Mouse (Mus musculus) retina, postnatal 7 days (tissue): ENCODE measurements around the gene 4921517D22Rik.
"Not testable (repeated sequence)": the region's sequence is repeated elsewhere in the genome, so short reads cannot be mapped to it uniquely, and the experiment has no call there.

ENCODE experiments used
- DNase-seq: peaks from one replicate; pipeline ENCODE4 v3.0.0-alpha.2; 2012; ENCODE audit warnings: low read depth, low spot score

Gene 4921517D22Rik

DNA sequence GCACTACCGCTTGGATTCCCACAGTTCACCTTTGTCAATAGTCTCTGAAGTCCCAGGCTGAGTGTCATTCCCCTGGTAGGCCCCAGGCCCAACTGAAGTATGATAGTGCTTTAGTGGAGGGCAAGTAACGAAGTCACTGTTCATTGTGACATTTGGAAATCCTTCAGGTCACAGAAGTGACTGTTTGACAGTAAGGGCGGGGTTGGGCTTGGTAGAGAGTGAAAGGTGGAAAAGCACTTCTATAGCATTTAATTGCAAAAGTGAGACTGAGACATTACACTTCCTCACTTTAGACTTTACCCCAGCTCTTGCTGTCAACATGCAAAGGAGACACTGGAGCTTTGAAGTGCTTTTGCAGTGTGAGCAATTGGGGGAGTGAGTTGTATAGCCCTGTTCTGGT, at the start of gene 4921517D22Rik:
TSS of gene 4921517D22Rik (minus strand) at position 101 of the 400 bp plus-strand sequence.
- no peak for DNase-seq

DNA sequence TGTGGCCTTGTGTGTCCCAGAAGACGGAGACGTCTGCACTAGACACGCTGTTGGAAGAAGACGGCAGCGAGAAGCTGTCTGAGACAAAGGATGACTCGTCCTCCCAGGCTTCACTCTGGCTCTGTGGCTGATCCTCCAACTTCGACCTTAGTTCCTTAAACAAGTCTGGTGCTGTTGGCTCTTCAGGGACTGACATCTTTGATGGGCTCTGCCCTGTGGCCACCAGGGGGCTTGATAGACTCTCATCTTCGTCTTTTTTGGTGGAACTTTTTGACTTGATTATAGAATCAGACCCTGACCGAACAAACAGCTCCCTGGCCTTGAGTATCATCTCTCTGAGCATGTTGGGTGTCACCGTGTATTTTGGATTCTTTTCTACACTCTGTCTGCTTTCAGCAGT, 47.8 kb upstream of the 4921517D22Rik start:
- no peak for DNase-seq

DNA sequence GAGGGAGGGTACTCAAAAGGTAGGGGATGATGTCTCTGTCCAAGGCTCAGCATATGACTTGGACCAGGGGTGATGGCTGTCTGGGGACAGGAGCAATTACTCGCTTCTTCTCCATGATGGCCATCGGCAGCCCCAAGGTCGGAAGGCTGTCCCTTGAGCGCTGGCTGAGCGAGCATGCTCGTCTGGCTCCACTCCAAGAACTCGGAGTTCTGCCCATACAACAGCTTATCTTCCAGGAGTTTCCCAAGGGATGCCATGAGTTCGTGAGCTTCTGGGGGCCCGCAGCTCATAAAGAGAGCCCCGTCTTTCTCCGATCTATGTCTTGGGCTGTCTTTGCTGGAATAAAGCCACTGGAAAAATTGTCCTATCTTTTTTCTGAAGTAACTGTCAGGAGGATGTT, 47.2 kb upstream of the 4921517D22Rik start:
- no peak for DNase-seq

DNA sequence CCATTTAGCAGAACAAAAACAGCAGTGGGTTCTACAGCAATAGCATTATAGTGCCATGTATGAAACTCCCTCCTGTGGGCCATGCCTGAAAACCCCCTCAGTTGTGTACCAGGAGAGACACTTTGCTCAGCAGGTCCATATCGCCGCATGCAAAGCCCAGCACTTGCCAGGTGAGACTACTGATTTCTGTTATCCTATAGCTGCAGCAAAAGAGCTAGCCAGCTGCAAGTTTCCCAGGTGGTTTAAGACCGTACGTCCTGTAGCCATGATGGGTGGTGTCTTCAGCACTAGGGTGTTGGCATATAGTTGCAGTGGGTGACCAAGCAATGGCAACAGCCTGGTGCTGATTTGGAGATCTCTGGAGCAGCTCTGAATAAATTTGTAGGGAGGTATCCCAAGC, 45.5 kb upstream of the 4921517D22Rik start:
- DNase-seq = no peak

DNA sequence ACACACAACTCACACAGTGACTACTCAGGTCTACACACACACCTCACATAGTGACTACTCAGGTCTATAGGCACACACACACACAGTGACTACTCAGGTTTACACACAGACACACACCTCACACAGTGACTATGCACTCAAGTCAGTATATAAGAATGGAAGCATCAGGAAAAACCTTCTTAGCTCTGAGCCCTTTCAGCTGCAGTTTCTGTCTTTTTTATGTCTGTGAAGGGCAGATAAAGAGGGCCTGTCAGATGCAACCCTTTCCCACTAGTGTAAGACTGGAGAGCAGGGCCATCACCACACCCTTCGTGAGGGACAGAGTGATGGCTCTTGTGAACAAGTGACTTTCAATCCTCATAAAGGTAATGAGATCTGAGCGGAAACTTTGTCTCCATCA, 44.5 kb upstream of the 4921517D22Rik start:
- no peak for DNase-seq

DNA sequence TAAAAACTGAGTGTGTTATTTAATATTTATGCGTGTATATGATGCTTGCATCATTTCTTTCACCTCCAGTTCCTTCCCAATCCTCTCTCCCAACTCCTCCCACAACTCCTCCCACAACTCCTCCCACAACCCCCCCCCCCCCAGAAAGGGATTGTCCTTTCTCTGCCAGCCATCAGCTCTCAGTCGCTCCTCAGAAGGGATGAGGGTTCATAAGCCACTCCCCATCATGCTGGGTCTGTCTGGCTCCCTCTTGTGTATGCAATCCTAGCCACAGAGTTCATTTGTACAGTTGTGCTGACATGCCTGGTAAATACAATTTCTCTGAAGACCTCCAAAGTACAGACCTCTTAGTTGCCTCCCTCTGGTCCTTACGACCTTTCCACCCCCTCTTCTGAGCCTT, 41.3 kb upstream of the 4921517D22Rik start:
- peak; percentile 34 for DNase-seq

DNA sequence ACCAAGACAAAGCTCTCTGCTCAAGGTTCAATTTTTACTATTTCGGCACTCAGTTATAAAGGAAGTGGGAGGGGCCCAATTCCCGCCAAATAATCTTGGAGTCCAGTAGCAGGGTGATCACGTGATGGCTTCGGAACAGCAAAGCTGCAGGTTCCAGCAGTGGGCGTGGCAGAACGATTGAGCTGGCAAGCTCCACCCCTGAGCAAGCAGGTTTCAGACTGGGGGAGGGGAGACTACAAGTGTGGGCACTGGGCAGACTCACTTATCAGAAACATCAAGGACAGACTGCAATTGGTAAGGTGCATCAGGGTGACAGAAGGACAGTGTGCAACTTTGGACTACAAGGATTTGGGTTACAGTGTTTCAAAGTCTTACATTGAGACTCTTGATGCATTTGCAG, 40.4 kb upstream of the 4921517D22Rik start:
- not testable (repeated sequence) for DNase-seq

DNA sequence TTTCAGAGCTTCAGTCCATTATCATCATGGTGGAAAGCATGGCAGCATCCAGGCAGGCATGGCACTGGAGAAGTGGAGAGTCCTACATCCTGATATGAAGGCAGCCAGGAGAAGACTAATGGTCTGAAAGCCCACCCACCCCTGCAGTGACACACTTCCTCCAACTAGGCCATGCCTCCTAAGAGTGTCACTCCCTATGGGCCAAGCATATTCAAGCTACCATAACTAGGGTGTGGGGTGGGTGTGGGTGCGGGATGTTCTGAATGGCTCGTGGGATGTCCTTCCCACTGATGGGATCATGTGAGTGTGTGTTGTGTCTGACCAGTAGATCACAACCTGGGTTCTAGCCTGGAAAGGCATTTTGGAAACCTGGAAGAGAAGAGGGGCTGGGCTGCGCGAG, 40.0 kb upstream of the 4921517D22Rik start:
- no peak for DNase-seq

DNA sequence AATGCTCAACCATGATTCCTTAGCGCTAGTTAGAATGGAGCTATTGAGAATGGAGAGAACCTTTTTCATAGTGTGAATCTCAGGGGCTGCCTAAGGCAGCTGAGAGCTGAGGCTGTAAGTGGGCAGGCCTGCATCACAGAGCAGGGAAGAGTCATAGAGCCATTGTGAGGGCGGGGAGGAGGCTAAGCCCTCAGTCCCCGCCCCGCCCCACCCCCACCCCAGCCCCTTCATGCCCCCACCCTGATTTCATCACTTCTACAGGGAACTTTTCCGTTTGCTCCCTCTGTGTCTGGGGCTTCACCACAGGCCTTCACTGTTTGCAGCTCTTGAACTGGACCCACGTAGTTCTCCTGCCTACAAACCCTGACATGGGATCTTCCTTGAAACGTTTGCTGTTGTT, 37.7 kb upstream of the 4921517D22Rik start, which contains the start of gene Spata31d1d:
TSS of gene Spata31d1d (minus strand) at position 101 of the 400 bp plus-strand sequence.
- no peak for DNase-seq

DNA sequence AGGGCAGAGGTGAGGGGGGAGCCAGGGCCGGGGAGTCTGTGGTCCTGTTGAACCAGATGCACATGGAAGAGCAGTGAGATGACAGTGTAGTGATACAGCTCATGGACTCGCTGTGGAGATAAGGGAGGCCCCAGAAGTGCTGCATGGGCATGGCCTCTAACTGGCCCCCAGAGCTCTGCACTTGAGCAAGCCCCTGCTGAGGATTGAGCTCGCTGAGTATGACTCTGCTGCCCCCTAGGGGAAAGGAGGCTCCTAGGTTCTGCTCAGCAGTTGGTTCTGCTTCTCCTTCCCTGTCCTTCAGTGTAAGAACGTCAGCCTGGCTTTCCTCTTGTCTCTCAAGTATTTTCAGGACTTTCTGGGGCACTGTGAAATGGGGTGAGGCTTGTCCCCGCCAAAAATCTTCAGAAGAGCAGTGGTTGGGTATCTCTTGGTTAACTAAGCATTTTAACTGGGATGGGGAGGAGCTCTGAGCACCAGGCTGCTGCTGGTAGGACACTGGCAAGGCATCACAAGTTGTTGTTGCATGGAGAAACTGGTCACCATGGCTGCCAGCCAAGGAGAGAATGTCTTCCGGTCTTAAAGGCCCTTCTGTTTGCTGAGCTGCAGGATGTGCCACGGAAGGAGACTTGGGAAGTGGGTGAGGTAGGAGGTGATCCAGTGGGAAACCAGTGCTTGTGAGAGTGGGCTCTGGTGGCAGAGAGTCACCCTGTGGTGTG, 34.6 kb upstream of the 4921517D22Rik start:
- peak; percentile 79 for DNase-seq

DNA sequence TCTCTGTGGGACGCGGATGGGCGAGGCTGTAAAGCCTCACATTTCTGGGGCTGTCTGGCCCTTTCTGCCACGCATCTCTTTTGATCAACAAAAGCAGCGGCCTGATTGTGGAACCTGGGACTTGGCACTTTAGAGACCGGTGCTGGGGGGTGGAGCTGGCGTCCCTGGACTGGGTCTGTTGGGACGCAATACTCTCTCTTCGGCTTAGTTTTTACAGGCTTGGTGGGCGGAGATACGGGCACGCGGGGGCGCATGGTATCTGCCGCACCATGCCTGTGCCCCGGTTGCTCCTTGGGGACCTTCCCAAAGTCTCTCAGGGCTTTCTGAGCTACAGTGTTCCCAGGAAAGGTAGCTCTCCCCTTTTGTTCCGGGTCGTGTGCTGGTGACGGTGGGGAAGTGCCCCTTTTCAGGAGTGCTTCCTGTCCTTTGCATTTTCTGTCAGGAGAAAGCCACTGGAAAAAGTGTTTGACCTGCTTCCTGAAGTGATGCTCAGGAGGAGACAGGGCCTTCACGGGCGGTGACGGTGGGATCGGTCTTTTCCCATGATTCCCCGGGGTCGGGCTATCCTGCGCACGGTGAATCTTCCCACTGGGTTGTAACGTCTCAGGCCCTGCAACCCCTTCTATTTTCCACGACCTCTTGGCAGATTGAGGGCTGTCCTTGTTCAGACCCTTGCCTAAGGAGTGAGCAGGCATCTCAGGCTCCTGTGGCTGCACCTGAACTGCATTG, 32.4 kb upstream of the 4921517D22Rik start:
- no peak for DNase-seq

DNA sequence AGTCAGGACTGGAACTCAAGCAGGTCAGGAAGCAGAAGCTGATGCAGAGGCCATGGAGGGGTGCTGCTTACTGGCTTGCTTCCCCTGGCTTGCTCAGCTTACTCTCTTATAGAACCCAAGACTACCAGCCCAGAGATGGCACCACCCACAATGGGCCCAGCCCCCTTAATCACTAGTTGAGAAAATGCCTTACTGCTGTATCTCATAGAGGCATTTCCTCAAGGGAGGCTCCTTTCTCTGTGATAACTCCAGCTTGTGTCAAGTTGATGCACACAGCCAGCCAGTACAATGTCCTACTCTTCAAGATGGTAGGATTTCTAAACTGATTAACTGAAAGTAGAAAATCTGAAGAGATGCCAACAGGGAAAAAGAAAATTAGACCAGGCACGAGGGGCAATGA, 28.2 kb upstream of the 4921517D22Rik start:
- DNase-seq = not testable (repeated sequence)

DNA sequence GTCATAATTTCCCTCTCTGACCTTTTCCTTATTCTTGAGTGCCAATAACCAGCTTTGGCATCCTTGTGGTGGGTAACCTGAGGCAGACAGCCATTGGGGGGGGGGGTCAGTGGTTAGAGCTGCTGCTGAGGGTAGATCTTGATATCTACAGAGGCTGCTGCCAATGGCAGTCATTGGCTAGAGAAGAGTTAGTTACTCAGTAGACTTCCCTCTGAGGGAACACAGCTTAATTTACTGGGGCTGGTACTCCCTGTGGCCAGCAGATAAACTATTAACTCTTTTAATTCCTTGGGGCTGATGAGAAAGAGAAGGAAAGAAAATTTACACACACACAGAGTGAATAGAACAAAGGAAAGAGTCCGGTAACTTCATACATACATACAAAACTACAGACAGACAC, 25.6 kb upstream of the 4921517D22Rik start:
- DNase-seq = no peak

DNA sequence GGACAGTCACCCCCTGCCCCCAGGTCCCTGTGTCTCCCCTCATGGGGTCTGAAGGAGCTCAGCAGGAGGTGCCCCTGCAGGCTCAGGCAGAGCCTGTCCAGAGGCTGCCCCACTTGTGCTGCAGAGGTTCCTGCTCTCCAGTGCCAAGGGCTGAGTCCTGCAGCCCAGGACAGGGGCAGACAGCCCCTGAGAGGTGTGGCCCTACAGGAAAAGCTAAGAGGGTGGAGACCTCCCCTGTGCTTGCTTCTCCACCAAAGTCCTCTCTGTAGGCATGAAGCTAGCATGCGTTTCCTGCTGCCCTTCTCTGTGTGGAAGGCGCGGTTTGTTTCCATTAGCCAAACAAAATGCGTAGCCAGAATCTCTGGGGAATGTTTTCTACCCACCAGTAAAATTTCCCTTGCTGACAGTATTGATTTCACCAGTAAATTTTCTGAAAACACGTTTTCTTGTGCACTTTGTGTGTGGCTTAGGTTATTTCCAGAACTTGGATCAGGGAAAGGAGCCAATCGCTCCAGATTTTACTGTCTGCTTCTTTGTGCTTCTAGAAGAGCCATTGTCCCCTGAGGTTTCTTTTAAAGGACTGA, 25.0 kb upstream of the 4921517D22Rik start:
- not testable (repeated sequence) for DNase-seq

DNA sequence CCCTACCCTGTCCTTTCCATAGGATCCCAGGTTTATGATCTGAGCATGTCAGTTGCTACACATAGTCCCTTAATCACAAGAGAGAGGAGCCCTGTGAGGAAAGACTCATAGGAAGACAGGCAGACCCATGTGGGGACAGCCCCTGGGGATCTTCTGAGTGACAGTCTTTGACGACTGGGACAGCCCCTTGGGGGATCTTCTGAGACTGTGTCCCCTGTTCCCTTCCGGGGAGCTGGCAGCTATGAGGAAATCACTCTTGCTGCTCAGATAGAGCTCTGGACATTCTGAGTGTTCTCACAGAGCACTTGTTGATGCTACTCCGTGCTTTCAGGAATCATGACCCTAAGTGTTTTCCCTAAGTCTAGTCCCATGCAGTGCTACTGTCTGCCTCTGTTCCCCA, 19.8 kb upstream of the 4921517D22Rik start:
- no peak for DNase-seq

DNA sequence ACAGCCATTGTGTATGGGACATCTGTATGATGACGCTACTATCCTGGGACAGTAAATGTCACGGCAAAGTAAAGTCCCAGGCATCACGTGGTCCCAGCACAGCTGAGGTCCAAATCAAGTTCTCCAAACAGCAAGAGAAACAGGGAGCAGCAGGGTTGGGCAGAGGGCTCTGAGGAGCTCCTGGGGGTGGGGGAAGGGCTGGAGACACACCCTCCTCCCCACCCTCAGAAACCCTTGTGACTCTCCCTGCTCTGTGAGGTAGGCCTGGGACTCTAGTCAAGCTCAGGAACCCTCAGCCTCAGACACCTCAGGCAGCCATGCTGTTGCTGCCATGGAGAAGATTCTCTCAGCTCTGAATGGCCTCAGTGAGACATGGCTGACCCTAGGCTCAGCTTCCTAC, 18.1 kb upstream of the 4921517D22Rik start, which contains the start of gene Spata31d1b:
TSS of gene Spata31d1b (plus strand) at position 301 of the 400 bp plus-strand sequence.
- DNase-seq = not testable (repeated sequence)

DNA sequence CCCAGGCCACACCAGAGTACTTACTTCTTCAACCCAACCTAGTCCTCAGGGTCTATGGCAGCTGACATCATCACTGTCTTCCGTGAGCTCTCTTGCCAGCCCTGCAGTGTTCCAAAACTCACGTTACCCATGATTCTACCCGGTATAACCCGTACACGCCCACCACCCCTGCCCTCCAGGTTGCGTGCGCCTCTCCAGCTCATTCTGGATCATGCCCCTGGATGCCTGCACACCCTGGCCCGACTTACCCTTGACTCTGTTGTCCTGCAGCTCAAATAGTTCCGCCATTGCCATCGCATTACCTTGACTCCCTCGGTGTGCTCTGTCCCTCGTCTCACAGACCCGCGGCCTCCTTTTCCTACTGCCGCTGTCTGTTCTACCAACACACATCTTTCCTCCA, 16.3 kb upstream of the 4921517D22Rik start, which contains the start of gene Spata31d1a:
TSS of gene Spata31d1a (minus strand) at position 101 of the 400 bp plus-strand sequence.
- DNase-seq = no peak

DNA sequence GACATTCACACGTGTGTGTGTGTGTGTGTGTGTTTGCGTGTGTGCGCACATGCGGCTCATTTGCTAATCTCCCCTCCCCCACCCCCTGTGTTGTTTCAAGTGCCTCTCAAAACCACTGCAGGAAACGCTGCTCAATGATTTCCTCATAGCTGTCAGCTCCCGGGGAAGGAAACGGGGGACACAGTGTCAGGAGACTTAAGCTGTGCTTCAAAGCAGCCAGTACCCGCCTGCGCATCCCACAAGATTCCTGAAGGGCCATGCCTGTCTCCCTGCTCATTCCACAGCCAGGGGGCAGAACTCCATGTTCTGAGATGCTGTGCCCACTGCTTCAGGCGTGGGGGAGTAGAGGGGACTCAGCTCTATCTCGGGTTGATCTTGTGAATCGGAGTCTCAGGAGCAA, 10.7 kb upstream of the 4921517D22Rik start:
- DNase-seq = no peak

DNA sequence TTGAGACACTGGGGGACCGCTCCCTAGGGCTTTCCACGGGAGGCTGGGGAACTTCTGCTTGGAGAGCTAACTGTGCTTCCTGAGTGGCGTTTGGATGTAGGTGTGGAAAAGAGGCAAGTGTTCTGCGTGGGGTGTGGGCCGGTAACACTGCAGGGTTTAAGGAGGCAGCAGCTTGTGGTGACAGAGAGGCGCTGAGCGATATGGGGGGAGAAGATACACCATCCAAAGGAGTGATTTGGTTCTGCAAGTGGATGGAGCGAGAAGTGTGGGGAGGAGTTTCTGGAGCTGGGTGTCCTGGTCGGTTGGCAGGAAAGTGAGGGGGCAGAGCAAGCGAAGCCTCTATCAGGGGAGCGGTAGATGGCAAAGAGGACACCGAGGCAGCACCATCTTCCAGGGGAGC, 9.6 kb upstream of the 4921517D22Rik start:
- no peak for DNase-seq

DNA sequence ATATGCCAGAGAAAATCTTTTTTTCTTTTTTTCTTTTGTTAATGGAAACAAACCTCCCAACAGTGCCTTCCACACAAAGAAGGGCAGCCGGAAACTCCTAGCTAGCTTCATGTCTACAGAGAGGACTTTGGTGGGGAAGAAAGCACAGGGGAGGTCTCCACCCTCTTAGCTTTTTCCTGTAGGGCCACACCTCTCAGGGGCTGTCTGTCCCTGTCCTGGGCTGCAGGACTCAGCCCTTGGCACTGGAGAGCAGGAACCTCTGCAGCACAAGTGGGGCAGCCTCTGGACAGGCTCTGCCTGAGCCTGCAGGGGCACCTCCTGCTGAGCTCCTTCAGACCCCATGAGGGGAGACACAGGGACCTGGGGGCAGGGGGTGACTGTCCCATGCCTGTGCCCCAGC, 6.2 kb upstream of the 4921517D22Rik start:
- not testable (repeated sequence) for DNase-seq

DNA sequence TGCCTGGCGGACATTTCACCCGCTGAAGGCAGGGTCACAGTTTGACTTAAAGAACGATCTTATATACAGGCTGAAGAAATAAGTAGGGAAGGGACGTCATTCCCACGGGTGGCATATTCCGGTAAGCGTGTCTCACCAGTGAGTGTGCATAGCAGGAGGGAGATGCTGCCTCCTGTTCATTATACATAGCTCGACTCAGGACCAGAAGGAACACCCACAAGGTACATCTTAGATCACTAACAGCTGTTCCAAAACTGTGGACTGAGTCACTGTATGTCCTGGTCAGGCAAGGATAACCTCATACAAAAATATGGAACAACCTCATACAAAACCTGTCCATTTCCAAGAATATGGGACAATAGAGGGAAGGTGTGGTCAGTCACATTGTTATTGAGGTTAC, 5.2 kb upstream of the 4921517D22Rik start:
- no peak for DNase-seq

DNA sequence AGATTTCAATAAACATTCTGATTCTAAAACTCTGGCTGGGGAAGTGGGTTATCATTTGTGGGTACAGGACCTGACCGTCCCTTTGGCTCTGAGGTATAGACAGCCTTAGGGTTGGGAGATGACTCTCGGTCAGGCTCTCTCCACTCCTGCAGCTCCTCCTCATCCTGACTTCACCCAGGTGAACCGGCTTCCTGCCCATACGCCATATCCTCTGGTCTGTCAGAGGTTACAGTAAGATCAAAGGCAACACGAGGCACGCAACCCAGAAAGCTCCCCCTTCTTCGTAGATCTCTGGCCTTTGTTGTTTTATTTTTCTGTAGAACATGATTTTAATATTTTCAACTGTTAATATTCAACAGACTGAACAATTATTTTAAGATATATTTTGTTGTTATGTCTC, 1.9 kb upstream of the 4921517D22Rik start:
- no peak for DNase-seq
